Mouse (Mus musculus): ENCODE data around the gene Xpnpep1.

DNA sequence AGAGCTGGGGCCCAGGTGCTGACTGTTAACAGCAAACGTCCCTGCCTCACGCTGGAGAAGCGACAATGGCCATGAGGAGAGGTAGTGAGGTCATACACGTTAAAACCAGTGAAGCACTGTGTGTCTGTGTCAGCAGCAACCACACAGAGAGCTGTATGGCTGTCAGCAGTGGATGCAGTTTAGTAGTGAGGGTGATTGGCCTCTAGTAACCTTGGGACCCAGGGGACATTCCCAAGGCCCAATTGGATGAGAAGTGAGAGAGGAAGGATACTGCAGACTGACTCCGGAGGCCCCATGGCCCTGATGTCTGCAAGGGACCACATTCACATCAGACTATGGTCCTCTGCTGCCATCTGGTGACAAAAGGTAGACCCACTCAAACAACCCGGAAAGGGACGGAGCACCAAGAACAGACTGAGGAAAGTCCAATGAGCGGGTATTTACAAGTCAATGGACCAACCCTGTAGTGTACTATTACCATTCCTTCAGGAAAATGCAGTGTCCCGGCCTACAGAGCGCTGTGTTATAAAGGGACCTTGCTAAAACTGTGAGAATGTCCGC is 47.1 kb downstream of the Xpnpep1 start:
- peak; percentile 70 for TF ChIP-seq CTCF (IDR thresholded peaks at IDR 0.05)
- no peak for TF ChIP-seq POLR2A (IDR thresholded peaks at IDR 0.05; ENCODE audit: insufficient read depth, low read depth, low read length)
- TF ChIP-seq EP300 (IDR thresholded peaks at IDR 0.05; ENCODE audit: insufficient read depth, low read depth, low read length): peak; percentile 50; the same call in 1 of the 2 replicates
